Mouse (Mus musculus): ENCODE measurements around the gene Cd27.

GRCm38 (mm10) chr6:125197166-125197565, 39.6 kb downstream of the Cd27 start:
- TF ChIP-seq CTCF (IDR thresholded peaks at IDR 0.05; ENCODE audit: borderline replicate concordance, control insufficient read depth, extremely low read depth, insufficient read depth, low read length, poor library complexity) (no peak), POLR2A (IDR thresholded peaks at IDR 0.05; ENCODE audit: control insufficient read depth, extremely low read depth, insufficient read depth, low read length, poor library complexity) (no peak)
